Mouse (Mus musculus) kidney, adult 2 months (tissue): Measurements from ENCODE around the gene Fancd2.

Source experiments
- CTCF ChIP-seq: fragments of 200-500 bp; conservative IDR thresholded peaks from 2 replicates; pipeline ENCODE4 v1.5.1; 2011; ENCODE audit warnings: low read depth, mild to moderate bottlenecking, control low read depth, low read length, moderate library complexity, mixed read lengths; ENCODE audit not compliant: insufficient read depth, insufficient read length
- POLR2A ChIP-seq: fragments of 200-500 bp; IDR thresholded peaks from one replicate; pipeline ENCODE4 v1.6.1; 2011; ENCODE audit warnings: low read depth, low read length, control low read depth

GRCm38 (mm10) chr6:113643021-113643420 lies 111.5 kb downstream of the Fancd2 start:
- TF ChIP-seq POLR2A, result no peak
- TF ChIP-seq CTCF, result no peak
